Mouse (Mus musculus) midbrain, embryonic 15.5 days (tissue): Measurements from ENCODE around the gene Zmym3. TPM values are rescaled to one million over a fixed set of nuclear protein-coding genes. Genes with fewer than 3 reads are reported as not detected.

ENCODE experiments used
- ATAC-seq: fragments of 200-750 bp; cut with Nextera tagmentation; replicated peaks from 2 replicates; pipeline ENCODE4 v1.8.0; 2017; ENCODE audit warnings: moderate TSS enrichment
- H3K27ac ChIP-seq: fragments of 300-500 bp; sonication (generic); 2 replicates; pipeline ENCODE4 v1.5.1; 2015; ENCODE audit warnings: mild to moderate bottlenecking, inconsistent platforms
- H3K27me3 ChIP-seq: fragments of 300-500 bp; sonication (generic); replicated peaks from 2 replicates; pipeline ENCODE4 v1.6.1; 2015; ENCODE audit warnings: inconsistent platforms
- H3K36me3 ChIP-seq: fragments of 300-500 bp; sonication (generic); replicated peaks from 2 replicates; pipeline ENCODE4 v1.6.1; 2015; ENCODE audit warnings: inconsistent platforms
- H3K4me1 ChIP-seq: fragments of 300-500 bp; sonication (generic); 2 replicates; pipeline ENCODE4 v1.6.1; 2015; ENCODE audit warnings: inconsistent platforms
- H3K4me2 ChIP-seq: fragments of 300-500 bp; sonication (generic); 2 replicates; pipeline ENCODE4 v1.6.1; 2015; ENCODE audit warnings: inconsistent platforms, mild to moderate bottlenecking, moderate library complexity
- H3K4me3 ChIP-seq: fragments of 300-500 bp; sonication (generic); 2 replicates; pipeline ENCODE4 v1.5.1; 2015; ENCODE audit warnings: mild to moderate bottlenecking, inconsistent platforms
- H3K9ac ChIP-seq: fragments of 300-500 bp; sonication (generic); 2 replicates; pipeline ENCODE4 v1.6.1; 2015; ENCODE audit warnings: mild to moderate bottlenecking, inconsistent platforms
- H3K9me3 ChIP-seq: fragments of 300-500 bp; sonication (generic); 2 replicates; pipeline ENCODE4 v1.6.1; 2016; ENCODE audit warnings: inconsistent platforms
- whole genome bisulfite sequencing: fragments of 180-500 bp; shearing (Covaris S2); methylation state at CpG from one replicate; pipeline ENCODE4 v1.1.7; 2015; ENCODE audit warnings: mixed read lengths; 5-methylcytosine and 5-hydroxymethylcytosine counted together
- polyA plus RNA-seq: library from polyadenylated mRNA; unstranded; fragments of >200 nt; fragmentation: Nextera tagmentation; extraction: Ambion mirVana; gene quantifications from 2 replicates; pipeline ENCODE4 v1.2.1, GENCODE M21; 2015

The Zmym3 gene
- 94.3 and 102 TPM in 2 replicates for polyA plus RNA-seq

DNA sequence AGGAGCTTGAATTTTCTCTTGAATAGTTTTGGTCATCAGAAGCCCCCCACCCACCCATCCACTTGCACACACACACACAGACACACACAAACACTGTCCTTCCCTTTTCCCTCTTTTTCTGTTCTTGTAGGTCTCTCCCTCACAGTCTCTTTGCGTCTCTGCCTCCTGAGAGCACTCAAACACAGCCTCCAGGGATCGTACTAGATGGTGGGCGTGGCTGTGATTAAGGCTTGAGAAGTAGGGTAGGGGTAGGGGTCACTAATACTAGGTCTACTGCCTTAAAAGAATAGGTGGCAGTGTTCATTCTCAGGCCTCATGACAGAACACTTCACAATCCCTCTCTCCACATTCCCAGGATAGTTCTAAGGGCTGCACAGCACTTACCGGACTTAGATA is at the start of gene Zmym3:
Zmym3 (minus strand) TSS at position 150 of the 396 bp plus-strand sequence.
- Histone ChIP-seq H3K27me3 (no peaks in the 10 kb centered on the region), H3K36me3 (no peaks in the 10 kb centered on the region), H3K4me3 (peak within 1 kb of the TSS; percentile 56), H3K9me3 (no peaks in the 10 kb centered on the region), H3K27ac (peak within 1 kb of the TSS; percentile 88), H3K4me2 (peak within 1 kb of the TSS; percentile 68), H3K9ac (peak within 1 kb of the TSS; percentile 42), H3K4me1 (peaks cover 18% of the 10 kb centered on the region)
- 20% methylated on average over 4 of the region's 4 CpGs for WGBS
- no peak for ATAC-seq

DNA sequence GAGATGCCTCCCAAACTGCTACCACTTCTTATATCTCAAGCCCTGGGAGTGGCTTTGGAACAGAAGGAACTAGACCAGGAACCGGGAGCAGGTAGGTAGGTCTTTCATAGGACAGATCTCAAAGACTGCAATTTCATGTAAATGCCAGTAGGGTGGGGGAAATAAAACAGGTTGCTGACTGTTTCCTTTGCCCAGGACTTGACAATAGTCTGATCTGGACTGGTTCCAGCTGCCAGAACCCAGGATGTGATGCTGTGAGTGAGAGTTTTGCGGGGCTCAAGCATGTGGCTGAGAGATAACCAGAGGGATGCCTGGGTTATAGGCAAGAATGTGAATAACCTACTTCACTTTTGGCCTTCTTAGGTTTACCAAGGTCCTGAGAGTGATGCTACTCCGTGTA is 30.9 kb upstream of the Zmym3 start:
- no peak overlapping the region for H3K9ac ChIP-seq
- no peak overlapping the region for H3K4me2 ChIP-seq
- no peaks in the 10 kb centered on the region for H3K4me1 ChIP-seq
- ATAC-seq: no peak
- peaks cover 15% of the 10 kb centered on the region; the same call in 1 of the 2 replicates for H3K36me3 ChIP-seq
- H3K27me3 ChIP-seq: no peaks in the 10 kb centered on the region
- no peak overlapping the region for H3K27ac ChIP-seq
- WGBS: 96% methylated on average over 3 of the region's 3 CpGs
- no peaks in the 10 kb centered on the region for H3K9me3 ChIP-seq
- no peak overlapping the region for H3K4me3 ChIP-seq

DNA sequence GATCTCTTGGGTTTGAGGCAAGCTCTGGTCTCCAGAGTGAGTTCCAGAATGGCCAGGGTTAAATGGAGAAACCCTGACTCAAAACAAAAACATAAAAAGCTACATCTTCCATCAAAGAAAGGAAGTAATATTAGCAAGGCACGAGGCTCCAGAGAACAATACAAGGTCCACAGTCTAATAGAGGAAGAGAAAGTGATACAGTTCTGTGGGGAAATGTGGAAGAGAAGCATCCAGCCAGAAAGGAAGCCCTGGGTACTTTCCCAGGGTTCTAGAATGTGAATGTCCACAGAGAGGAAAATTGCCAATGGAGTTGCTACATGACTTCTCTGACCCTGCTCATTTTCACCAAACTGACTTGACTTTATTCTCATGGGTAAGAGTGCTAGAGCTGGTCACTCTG is 30.5 kb upstream of the Zmym3 start:
- WGBS: 74% methylated on average over 1 of the region's 1 CpGs
- no peak overlapping the region for H3K27ac ChIP-seq
- no peak overlapping the region for H3K9ac ChIP-seq
- H3K27me3 ChIP-seq: no peaks in the 10 kb centered on the region
- no peak overlapping the region for H3K4me2 ChIP-seq
- H3K9me3 ChIP-seq: no peaks in the 10 kb centered on the region
- peaks cover 19% of the 10 kb centered on the region; the same call in 1 of the 2 replicates for H3K36me3 ChIP-seq
- H3K4me1 ChIP-seq: no peaks in the 10 kb centered on the region
- H3K4me3 ChIP-seq: no peak overlapping the region
- ATAC-seq: no peak

DNA sequence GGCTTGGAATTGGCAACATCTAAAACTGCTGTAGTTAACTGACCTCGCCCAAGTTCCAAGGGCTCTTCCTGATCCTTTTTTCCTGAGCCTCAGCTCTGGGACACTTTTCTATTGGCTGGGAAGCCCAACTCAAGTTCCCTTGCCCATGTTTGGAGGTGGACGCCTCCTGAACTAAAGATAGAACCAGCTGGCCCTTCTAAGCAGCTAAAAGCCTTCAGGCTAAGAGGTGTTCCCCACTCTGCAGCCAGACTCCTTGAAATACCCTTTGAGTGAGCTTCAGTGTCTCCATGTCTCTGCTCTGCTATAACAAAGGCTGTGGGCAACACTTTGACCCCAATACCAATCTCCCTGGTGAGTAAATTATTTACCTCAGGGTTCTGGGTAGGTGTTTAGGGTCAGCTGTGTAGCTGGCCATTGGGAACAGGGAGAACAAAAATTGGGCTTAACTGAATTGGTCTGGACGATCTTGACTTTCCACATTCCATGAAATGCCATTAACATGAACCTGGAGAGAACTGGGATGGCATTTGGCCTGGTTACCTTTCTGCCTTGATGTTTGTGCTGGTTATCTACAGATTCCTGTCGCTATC is 28.3 kb upstream of the Zmym3 start, which contains the start of gene Itgb1bp2:
Itgb1bp2 (plus strand) TSS at position 203 of the 590 bp plus-strand sequence.
- H3K27ac ChIP-seq: no peak within 1 kb of the TSS
- H3K4me3 ChIP-seq: no peak within 1 kb of the TSS
- WGBS: 65% methylated on average over 4 of the region's 4 CpGs
- H3K9me3 ChIP-seq: no peaks in the 10 kb centered on the region
- H3K36me3 ChIP-seq: peaks cover 19% of the 10 kb centered on the region; the same call in 1 of the 2 replicates
- H3K4me1 ChIP-seq: no peaks in the 10 kb centered on the region
- no peak for ATAC-seq
- no peak within 1 kb of the TSS for H3K4me2 ChIP-seq
- no peaks in the 10 kb centered on the region for H3K27me3 ChIP-seq
- H3K9ac ChIP-seq: no peak within 1 kb of the TSS

DNA sequence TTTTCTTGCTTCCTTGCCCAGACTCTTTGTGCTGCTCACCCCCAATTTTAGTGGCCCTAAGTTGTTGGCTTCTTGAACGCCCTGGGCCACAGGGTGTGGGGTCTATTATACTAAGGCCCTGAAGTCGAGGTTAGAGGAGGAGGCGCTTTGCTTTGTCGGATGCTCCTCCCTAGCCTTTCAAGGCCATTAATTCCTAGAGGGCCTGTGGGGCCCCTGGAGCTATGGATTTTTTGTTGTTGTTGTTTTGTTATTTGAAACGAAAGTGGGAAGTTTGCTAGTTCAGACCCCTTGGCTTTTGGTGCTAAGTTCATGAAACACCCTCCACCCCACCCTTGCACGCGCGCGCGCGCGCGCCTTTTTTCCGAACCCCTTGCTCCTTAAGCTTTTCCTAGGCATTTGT is 9.3 kb upstream of the Zmym3 start:
- H3K4me1 ChIP-seq: peaks cover 20% of the 10 kb centered on the region
- WGBS: 25% methylated on average over 14 of the region's 14 CpGs
- H3K9ac ChIP-seq: peak overlapping the region; percentile 63
- peak overlapping the region; percentile 92 for H3K27ac ChIP-seq
- no peaks in the 10 kb centered on the region for H3K27me3 ChIP-seq
- H3K9me3 ChIP-seq: no peaks in the 10 kb centered on the region
- H3K4me3 ChIP-seq: peak overlapping the region; percentile 69
- peak overlapping the region; percentile 44 for H3K4me2 ChIP-seq
- peak; percentile 64 for ATAC-seq
- no peaks in the 10 kb centered on the region; the same call in 1 of the 2 replicates for H3K36me3 ChIP-seq

DNA sequence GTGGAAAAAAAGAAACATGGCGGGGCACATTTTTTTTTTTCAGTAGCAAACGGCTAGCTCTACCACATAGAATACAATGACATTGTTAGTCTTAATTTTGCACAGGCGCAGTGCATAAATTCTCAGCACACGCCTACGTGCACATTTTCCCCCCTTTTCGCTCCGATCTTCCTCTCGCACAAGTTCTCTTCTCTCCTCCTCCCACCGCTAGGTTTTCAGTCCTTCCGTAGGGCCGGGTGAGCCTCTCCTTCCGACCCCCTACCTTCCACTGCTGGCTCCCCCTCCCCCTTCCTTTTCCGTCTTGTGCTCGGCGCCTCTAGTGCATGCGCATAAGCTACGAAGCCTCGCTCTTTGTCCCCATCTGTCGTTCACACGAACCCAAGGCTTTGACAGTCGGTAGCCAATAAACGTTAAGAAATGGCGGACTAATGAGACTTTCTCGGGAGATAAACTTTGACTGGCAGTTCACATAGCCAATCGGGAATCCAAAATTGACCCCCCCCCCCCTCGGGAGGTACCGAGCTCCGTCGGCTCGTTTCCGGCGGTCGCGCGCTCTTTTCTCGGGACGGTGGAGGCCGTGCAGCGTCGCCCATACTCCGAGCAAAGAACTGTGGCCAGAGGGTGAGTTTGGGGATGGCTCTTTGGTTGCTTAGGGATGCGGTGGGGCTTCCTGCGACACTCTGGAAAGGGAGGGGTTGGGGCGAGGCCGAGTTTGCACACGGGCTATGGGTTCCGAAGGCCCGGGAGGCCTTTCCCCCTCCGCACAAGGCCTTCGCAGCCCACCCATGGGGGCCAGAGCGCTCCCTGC is 8.7 kb upstream of the Zmym3 start, which contains the start of gene Nono:
Nono (plus strand) TSS at position 177 of the 808 bp plus-strand sequence.
- no peaks in the 10 kb centered on the region for H3K27me3 ChIP-seq
- H3K9ac ChIP-seq: peak within 1 kb of the TSS; percentile 63
- H3K4me2 ChIP-seq: peak within 1 kb of the TSS; percentile 45
- H3K4me3 ChIP-seq: peak within 1 kb of the TSS; percentile 69
- peaks cover 20% of the 10 kb centered on the region for H3K4me1 ChIP-seq
- H3K36me3 ChIP-seq: no peaks in the 10 kb centered on the region; the same call in 1 of the 2 replicates
- ATAC-seq: peak; percentile 97
- peak within 1 kb of the TSS; percentile 92 for H3K27ac ChIP-seq
- WGBS: 23% methylated on average over 50 of the region's 51 CpGs
- no peaks in the 10 kb centered on the region for H3K9me3 ChIP-seq

DNA sequence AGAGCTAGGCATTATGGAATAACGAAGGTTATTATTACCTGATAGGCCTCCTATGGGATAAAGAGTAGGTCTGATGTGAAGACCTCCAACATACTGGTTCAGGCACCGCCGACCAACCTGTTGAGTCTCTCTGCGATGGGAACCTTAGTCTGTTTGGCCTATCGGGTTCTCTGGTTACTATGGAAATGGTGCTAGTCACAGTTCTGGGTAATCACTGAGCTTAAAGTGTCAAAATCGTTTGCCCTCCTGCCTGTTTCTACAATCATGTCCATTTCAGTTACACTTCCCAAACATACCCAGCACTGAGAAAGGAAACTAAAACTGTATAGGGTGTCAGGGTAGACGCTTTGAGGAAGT is 8.1 kb upstream of the Zmym3 start:
- peak; percentile 9 for ATAC-seq
- H3K36me3 ChIP-seq: no peaks in the 10 kb centered on the region; the same call in 1 of the 2 replicates
- 15% methylated on average over 7 of the region's 7 CpGs for WGBS
- peak overlapping the region; percentile 29 for H3K4me3 ChIP-seq
- H3K27ac ChIP-seq: peak overlapping the region; percentile 92
- peak overlapping the region; percentile 45 for H3K4me2 ChIP-seq
- H3K9ac ChIP-seq: peak overlapping the region; percentile 6; the same call in 1 of the 2 replicates
- no peaks in the 10 kb centered on the region for H3K27me3 ChIP-seq
- H3K4me1 ChIP-seq: peaks cover 20% of the 10 kb centered on the region
- H3K9me3 ChIP-seq: no peaks in the 10 kb centered on the region

DNA sequence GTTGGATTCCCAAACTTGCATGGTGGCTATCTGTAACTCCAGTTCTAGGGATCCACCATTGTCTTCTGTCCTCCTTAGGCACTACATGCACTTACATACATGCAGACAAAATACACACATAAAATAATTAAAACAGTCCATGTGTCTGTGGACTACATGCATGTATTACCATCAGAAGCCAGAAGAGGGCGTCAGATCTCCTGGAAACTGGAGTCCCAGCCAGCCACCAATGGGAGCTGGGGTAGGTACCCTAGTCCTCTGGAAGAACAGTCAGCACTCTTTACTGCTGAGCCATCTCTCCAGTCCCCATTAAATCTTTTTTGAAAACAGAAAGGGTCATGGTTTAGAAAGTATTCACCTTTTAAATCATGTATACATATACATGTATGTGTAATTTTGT is 7.1 kb upstream of the Zmym3 start:
- Histone ChIP-seq H3K9me3 (no peaks in the 10 kb centered on the region), H3K4me3 (no peak overlapping the region), H3K27ac (0 out of 2 replicates have a peak overlapping the region, but pooled peaks have one; percentile 92), H3K4me2 (no peak overlapping the region), H3K27me3 (no peaks in the 10 kb centered on the region), H3K4me1 (peaks cover 17% of the 10 kb centered on the region), H3K9ac (no peak overlapping the region), H3K36me3 (no peaks in the 10 kb centered on the region; the same call in 1 of the 2 replicates)
- WGBS: 0% methylated on average over 1 of the region's 1 CpGs
- ATAC-seq: no peak

DNA sequence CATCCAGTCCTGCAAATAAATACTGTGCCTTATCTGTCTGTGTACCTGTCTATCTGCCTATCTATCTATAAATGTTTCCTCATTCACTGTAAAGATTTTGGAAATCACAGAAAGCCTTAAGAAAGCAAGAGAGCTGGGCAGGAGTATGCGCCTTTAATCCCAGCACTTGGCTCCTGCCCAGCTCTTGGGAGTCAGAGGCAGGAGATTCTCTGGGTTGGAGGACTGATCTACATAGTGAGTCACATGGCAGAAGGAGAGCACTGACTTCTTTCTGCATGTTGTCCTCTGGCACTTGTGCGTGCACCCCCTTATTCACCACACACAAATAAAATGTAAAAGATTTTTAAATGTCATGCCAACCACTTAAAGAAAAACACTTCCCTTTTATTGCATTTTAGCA is 2.8 kb upstream of the Zmym3 start:
- 82% methylated on average over 2 of the region's 2 CpGs for WGBS
- Histone ChIP-seq H3K9ac (no peak overlapping the region), H3K4me1 (peaks cover 3% of the 10 kb centered on the region; the same call in 1 of the 2 replicates), H3K4me2 (no peak overlapping the region), H3K9me3 (no peaks in the 10 kb centered on the region), H3K27me3 (no peaks in the 10 kb centered on the region), H3K4me3 (no peak overlapping the region), H3K36me3 (no peaks in the 10 kb centered on the region), H3K27ac (no peak overlapping the region)
- no peak for ATAC-seq

DNA sequence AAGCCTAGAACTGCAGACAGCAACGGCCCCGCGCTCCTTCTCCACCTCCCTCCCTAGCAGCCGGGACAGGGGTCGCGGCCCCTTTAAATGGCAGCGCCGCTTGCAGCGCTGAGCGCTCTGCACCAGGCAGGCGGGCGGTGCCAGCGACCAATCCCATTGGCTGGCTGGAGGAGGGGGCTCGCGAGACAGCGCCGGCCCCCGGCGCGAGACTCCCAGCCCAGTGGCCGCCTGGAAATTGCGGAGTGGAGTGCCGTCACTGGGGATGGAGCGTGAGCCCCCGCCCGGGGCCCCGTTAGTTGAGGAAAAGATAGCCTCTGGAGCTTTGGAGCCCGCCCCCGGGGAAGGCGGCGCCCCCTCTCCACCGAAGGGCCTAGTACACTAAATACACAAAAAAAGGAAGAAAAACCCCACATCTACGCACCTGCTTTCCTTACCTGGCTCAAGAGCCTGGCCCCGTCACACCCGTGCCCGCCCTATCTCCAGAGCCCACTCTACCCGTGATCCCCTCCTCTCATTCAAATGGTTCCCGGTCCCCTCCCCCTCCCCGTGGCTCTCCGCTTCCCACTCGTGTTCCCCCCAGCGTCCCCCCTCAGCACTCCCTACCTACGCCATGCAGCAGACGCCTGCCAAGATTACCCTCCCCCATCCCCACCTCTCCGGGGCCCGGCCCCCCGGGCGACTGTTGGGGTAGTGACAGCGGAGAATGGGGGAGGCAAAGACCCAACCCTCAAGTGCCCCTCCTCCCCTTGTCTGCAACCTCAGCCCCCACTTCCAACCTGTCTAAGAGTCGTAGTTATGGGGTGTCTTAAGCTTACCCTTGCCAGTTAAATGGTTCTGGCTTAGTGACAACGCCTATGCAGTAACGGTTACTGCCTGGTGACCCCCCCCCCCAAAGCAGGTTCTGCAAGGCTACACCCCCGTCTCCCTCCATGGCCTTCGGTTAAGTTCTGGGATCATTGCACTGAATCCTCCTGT is 637 bp downstream of the Zmym3 start:
- 24% methylated on average over 42 of the region's 54 CpGs for WGBS
- H3K27me3 ChIP-seq: no peaks in the 10 kb centered on the region
- H3K27ac ChIP-seq: peak overlapping the region; percentile 88

DNA sequence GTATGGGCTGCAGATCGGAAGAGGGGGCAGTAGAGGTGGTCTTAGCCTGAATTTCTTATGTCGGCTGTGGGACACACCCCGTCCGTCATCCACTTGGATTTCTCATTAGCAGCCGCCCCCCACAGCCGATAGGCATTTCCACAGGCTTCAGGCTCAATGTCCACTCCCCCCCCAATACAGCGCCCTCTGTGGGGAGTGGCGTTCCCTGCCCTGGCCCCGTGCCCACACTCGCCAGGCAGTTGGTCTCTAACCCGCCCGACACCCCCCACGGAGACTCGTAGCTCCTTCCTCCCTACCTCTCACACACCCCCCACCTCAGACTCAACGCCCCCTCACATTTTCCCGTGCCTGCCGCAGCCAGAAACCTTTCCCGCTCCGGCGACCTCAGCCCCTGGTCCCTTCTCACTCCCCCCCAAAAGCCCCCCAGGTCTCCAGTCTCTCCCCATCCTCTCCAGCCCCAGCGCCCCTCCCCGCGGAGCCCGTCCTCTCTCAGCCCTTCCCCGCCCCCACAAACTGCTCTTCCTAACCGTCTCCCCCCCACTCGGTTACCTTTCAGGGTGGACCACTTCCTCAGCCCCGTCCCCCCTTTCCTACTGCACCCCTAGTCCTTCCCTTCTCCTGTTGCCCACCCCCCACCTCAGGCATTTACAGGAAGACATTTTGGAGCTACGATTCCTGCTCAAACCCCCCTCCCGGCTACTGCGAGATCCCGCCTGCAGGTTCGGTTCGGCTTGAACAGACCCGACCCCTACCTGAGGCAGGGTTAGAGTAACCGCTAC is 1.5 kb downstream of the Zmym3 start:
- Histone ChIP-seq H3K4me1 (peaks cover 18% of the 10 kb centered on the region), H3K9ac (peak overlapping the region; percentile 59), H3K4me2 (peak overlapping the region; percentile 68), H3K9me3 (no peaks in the 10 kb centered on the region), H3K27me3 (no peaks in the 10 kb centered on the region), H3K4me3 (peak overlapping the region; percentile 56), H3K27ac (peak overlapping the region; percentile 88), H3K36me3 (no peaks in the 10 kb centered on the region)
- ATAC-seq: peak; percentile 41
- WGBS: 31% methylated on average over 35 of the region's 36 CpGs

More for the DNA sequence above, 637 bp downstream of the Zmym3 start:
- H3K4me1 ChIP-seq: peaks cover 18% of the 10 kb centered on the region
- H3K9me3 ChIP-seq: no peaks in the 10 kb centered on the region
- peak overlapping the region; percentile 59 for H3K9ac ChIP-seq
- ATAC-seq: peak; percentile 97
- peak overlapping the region; percentile 56 for H3K4me3 ChIP-seq
- H3K36me3 ChIP-seq: no peaks in the 10 kb centered on the region
- peak overlapping the region; percentile 68 for H3K4me2 ChIP-seq
